Mouse (Mus musculus) erythroblast, embryonic 14.5 days (primary cell): ENCODE results near the gene Gadd45gip1.

Source experiments
- GATA1 ChIP-seq: IDR thresholded peaks from 2 replicates; pipeline ENCODE4 v1.6.1; 2012; ENCODE audit warnings: low read length, inconsistent platforms, mixed read lengths
- TAL1 ChIP-seq: IDR thresholded peaks from 3 replicates; pipeline ENCODE4 v1.6.1; 2012; ENCODE audit warnings: low read length, inconsistent platforms, mixed read lengths

GRCm38 (mm10) chr8:84846094-84846721, 14.9 kb downstream of the Gadd45gip1 start:
- TF ChIP-seq TAL1: no peak
- no peak for TF ChIP-seq GATA1
